Mouse (Mus musculus) embryonic facial prominence, embryonic 10.5 days (tissue): Measurements from ENCODE around the gene Etnk2. TPM values are rescaled to one million over a fixed set of nuclear protein-coding genes. Genes with fewer than 3 reads are reported as not detected.

Experiments used
- DNase-seq: peaks from one replicate; pipeline ENCODE4 v3.0.0-alpha.2; 2017; ENCODE audit warnings: low spot score
- H3K27ac ChIP-seq: fragments of 300-500 bp; sonication (generic); replicated peaks from 2 replicates; pipeline ENCODE4 v1.5.1; 2016; ENCODE audit warnings: mild to moderate bottlenecking
- H3K27me3 ChIP-seq: fragments of 300-500 bp; sonication (generic); replicated peaks from 2 replicates; pipeline ENCODE4 v1.6.1; 2016; ENCODE audit warnings: low read depth, mild to moderate bottlenecking; ENCODE audit not compliant: poor library complexity, severe bottlenecking
- H3K36me3 ChIP-seq: fragments of 300-500 bp; sonication (generic); replicated peaks from 2 replicates; pipeline ENCODE4 v1.6.1; 2016; ENCODE audit warnings: mild to moderate bottlenecking, moderate library complexity
- H3K4me1 ChIP-seq: fragments of 300-500 bp; sonication (generic); 2 replicates; pipeline ENCODE4 v1.6.1; 2016
- H3K4me3 ChIP-seq: fragments of 300-500 bp; sonication (generic); 2 replicates; pipeline ENCODE4 v1.5.1; 2016; ENCODE audit warnings: mild to moderate bottlenecking, moderate library complexity
- H3K9me3 ChIP-seq: fragments of 300-500 bp; sonication (generic); 2 replicates; pipeline ENCODE4 v1.6.1; 2016; ENCODE audit warnings: mild to moderate bottlenecking
- WGBS: fragments of 180-500 bp; shearing (Covaris S2); methylation state at CpG from one replicate; pipeline ENCODE4 v1.1.7; 2016; 5-methylcytosine and 5-hydroxymethylcytosine counted together
- polyA plus RNA-seq: library from polyadenylated mRNA; unstranded; fragments of >200 nt; fragmentation: Nextera tagmentation; extraction: Ambion mirVana; gene quantifications from 2 replicates; pipeline ENCODE4 v1.2.1, GENCODE M21; 2016

The Etnk2 gene
- polyA plus RNA-seq, 1 experiment from 2014 or later = 2.6 TPM

- peak overlapping the region; percentile 63 for H3K27ac ChIP-seq
- no peaks in the 10 kb centered on the region for H3K27me3 ChIP-seq
- 78% methylated on average over 9 of the region's 9 CpGs for WGBS
- H3K4me3 ChIP-seq = no peak overlapping the region
- no peaks in the 10 kb centered on the region for H3K36me3 ChIP-seq
- no peak for DNase-seq
- peaks cover 96% of the 10 kb centered on the region for H3K4me1 ChIP-seq
- no peaks in the 10 kb centered on the region for H3K9me3 ChIP-seq
Measured at GRCm38 (mm10) chr1:133412941-133413340, 49.6 kb downstream of the Etnk2 start.

GRCm38 (mm10) chr1:133415086-133415485 lies 51.7 kb downstream of the Etnk2 start:
- 51% methylated on average over 7 of the region's 7 CpGs for WGBS
- Histone ChIP-seq H3K9me3 (no peaks in the 10 kb centered on the region), H3K36me3 (no peaks in the 10 kb centered on the region), H3K27me3 (no peaks in the 10 kb centered on the region), H3K27ac (peak overlapping the region; percentile 21; the same call in 1 of the 2 replicates), H3K4me1 (peaks cover 96% of the 10 kb centered on the region), H3K4me3 (no peak overlapping the region)
- no peak for DNase-seq

DNA sequence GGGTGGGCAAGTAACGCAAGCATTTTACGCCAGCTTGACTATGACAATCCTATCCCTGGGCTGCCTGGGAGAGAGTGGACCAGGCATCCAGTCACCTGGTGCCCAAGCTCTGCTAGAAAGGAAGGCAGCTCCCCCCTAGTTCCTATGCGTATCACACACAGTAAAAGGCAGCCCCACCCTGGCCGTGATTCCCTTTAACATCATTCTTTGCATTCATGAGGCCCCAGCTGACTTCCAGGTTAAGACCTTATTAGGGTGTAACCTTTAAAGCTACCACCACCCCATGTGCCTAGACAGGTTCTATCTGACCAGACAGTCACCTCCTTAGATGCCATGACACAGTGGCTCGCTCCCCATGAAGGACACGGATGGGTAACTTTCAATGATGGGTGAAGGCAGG lies 52.1 kb downstream of the Etnk2 start:
- WGBS = 74% methylated on average over 6 of the region's 6 CpGs
- Histone ChIP-seq H3K4me1 (peaks cover 96% of the 10 kb centered on the region), H3K9me3 (no peaks in the 10 kb centered on the region), H3K27me3 (no peaks in the 10 kb centered on the region), H3K27ac (peak overlapping the region; percentile 21; the same call in 1 of the 2 replicates), H3K36me3 (no peaks in the 10 kb centered on the region), H3K4me3 (no peak overlapping the region)
- no peak for DNase-seq

DNA sequence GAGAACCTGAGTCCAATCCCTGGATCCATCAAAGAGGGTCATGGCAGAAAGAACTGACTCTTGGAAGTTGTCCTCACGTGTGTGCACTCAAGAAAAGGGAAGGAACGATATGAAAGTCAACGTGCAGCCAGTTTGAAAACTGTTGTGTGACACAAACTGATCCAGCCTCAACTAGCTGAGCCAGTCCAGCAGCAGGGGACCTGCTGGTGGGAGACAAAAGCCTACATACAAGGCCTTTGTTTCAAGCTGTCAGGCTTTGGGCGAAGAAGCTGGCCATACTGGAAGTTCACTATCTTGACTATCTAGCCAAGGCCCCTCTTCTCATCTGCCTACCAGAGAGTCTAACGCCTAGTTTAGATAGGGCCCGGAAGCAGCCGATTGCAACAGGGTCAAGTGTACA lies 53.1 kb downstream of the Etnk2 start:
- WGBS = 89% methylated on average over 7 of the region's 7 CpGs
- Histone ChIP-seq H3K27ac (no peak overlapping the region), H3K9me3 (no peaks in the 10 kb centered on the region), H3K36me3 (no peaks in the 10 kb centered on the region), H3K27me3 (no peaks in the 10 kb centered on the region), H3K4me1 (peaks cover 96% of the 10 kb centered on the region), H3K4me3 (no peak overlapping the region)
- DNase-seq = no peak

- H3K27ac ChIP-seq = peak overlapping the region; percentile 87
- WGBS = 76% methylated on average over 3 of the region's 3 CpGs
- H3K27me3 ChIP-seq = no peaks in the 10 kb centered on the region
Measured at GRCm38 (mm10) chr1:133417113-133417512, 53.7 kb downstream of the Etnk2 start.

DNA sequence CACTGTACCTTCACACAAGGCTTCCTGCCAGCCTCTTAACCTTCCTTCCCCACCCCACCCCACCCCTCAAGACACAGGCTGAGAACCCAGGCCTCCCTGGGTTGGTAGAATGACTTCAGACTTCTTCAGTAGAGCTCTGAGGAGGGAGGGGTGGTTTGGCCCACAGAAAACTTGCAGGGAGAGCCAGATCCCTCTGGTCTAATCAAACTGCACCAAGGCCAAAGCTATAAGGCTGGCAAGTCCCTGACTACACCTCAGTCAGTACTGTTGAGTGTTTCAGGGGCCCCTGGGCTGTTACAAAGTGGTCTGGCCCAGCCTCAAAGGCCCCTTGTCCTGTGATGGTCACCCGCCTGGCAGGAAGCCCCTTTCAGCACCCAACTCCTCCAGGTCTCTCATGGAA lies 54.2 kb downstream of the Etnk2 start:
- peak overlapping the region; percentile 87; the same call in 1 of the 2 replicates for H3K27ac ChIP-seq
- no peak for DNase-seq
- peaks cover 96% of the 10 kb centered on the region for H3K4me1 ChIP-seq
- no peaks in the 10 kb centered on the region for H3K9me3 ChIP-seq
- 75% methylated on average over 1 of the region's 1 CpGs for WGBS
- H3K4me3 ChIP-seq = peak overlapping the region; percentile 52
- no peaks in the 10 kb centered on the region for H3K27me3 ChIP-seq
- no peaks in the 10 kb centered on the region for H3K36me3 ChIP-seq

More at GRCm38 (mm10) chr1:133417113-133417512, 53.7 kb downstream of the Etnk2 start:
- Histone ChIP-seq H3K4me1 (peaks cover 96% of the 10 kb centered on the region), H3K36me3 (no peaks in the 10 kb centered on the region), H3K4me3 (no peak overlapping the region), H3K9me3 (no peaks in the 10 kb centered on the region)
- DNase-seq = no peak

GRCm38 (mm10) chr1:133418164-133418800 lies 54.9 kb downstream of the Etnk2 start:
- Histone ChIP-seq H3K27me3 (no peaks in the 10 kb centered on the region), H3K9me3 (no peaks in the 10 kb centered on the region), H3K4me1 (peaks cover 92% of the 10 kb centered on the region), H3K36me3 (no peaks in the 10 kb centered on the region), H3K27ac (peak overlapping the region; percentile 87), H3K4me3 (peak overlapping the region; percentile 52)
- WGBS = 6% methylated on average over 28 of the region's 28 CpGs
- peak; percentile 70 for DNase-seq

- 73% methylated on average over 3 of the region's 3 CpGs for WGBS
- H3K27me3 ChIP-seq = no peaks in the 10 kb centered on the region
- peaks cover 82% of the 10 kb centered on the region for H3K4me1 ChIP-seq
- DNase-seq = no peak
- no peak overlapping the region for H3K4me3 ChIP-seq
- no peaks in the 10 kb centered on the region for H3K9me3 ChIP-seq
- H3K36me3 ChIP-seq = no peaks in the 10 kb centered on the region
- peak overlapping the region; percentile 27 for H3K27ac ChIP-seq
Measured at GRCm38 (mm10) chr1:133419178-133419834, 55.9 kb downstream of the Etnk2 start.

- H3K36me3 ChIP-seq = no peaks in the 10 kb centered on the region
- DNase-seq = no peak
- H3K27me3 ChIP-seq = 0 out of 2 replicates have a peak, but pooled peaks cover 3% of the 10 kb centered on the region
- 0 out of 2 replicates have a peak overlapping the region, but pooled peaks have one; percentile 11 for H3K4me3 ChIP-seq
- H3K9me3 ChIP-seq = no peaks in the 10 kb centered on the region
- no peak overlapping the region for H3K27ac ChIP-seq
- peaks cover 70% of the 10 kb centered on the region for H3K4me1 ChIP-seq
- WGBS = 59% methylated on average over 3 of the region's 3 CpGs
Measured at GRCm38 (mm10) chr1:133420491-133420890, 57.1 kb downstream of the Etnk2 start.

- WGBS = 39% methylated on average over 2 of the region's 2 CpGs
- peak overlapping the region; percentile 84; the same call in 1 of the 2 replicates for H3K4me3 ChIP-seq
- 0 out of 2 replicates have a peak, but pooled peaks cover 5% of the 10 kb centered on the region for H3K27me3 ChIP-seq
- H3K4me1 ChIP-seq = peaks cover 65% of the 10 kb centered on the region
- H3K27ac ChIP-seq = peak overlapping the region; percentile 26
- H3K36me3 ChIP-seq = no peaks in the 10 kb centered on the region
- H3K9me3 ChIP-seq = no peaks in the 10 kb centered on the region
- DNase-seq = no peak
Measured at GRCm38 (mm10) chr1:133421061-133421460, 57.7 kb downstream of the Etnk2 start.

- DNase-seq = no peak
- no peaks in the 10 kb centered on the region for H3K9me3 ChIP-seq
- WGBS = 44% methylated on average over 16 of the region's 16 CpGs
- H3K4me3 ChIP-seq = peak overlapping the region; percentile 84
- 0 out of 2 replicates have a peak, but pooled peaks cover 5% of the 10 kb centered on the region for H3K27me3 ChIP-seq
- H3K27ac ChIP-seq = peak overlapping the region; percentile 94; the same call in 1 of the 2 replicates
- H3K36me3 ChIP-seq = no peaks in the 10 kb centered on the region
- peaks cover 59% of the 10 kb centered on the region for H3K4me1 ChIP-seq
Measured at GRCm38 (mm10) chr1:133421975-133422570, 58.7 kb downstream of the Etnk2 start.

- WGBS = under 1% methylated on average over 29 of the region's 29 CpGs
- peaks cover 52% of the 10 kb centered on the region for H3K4me1 ChIP-seq
- peak; percentile 73 for DNase-seq
- H3K4me3 ChIP-seq = peak overlapping the region; percentile 84
- peak overlapping the region; percentile 94 for H3K27ac ChIP-seq
- H3K27me3 ChIP-seq = 0 out of 2 replicates have a peak, but pooled peaks cover 5% of the 10 kb centered on the region
- no peaks in the 10 kb centered on the region for H3K9me3 ChIP-seq
- no peaks in the 10 kb centered on the region for H3K36me3 ChIP-seq
Measured at GRCm38 (mm10) chr1:133422615-133423161, 59.3 kb downstream of the Etnk2 start.
